Mouse (Mus musculus) olfactory bulb, adult 2 months (tissue): ENCODE results near the gene Uckl1.

ENCODE experiments used
- CTCF ChIP-seq: fragments of 200-500 bp; IDR thresholded peaks from 2 replicates; pipeline ENCODE4 v1.5.1; 2012; ENCODE audit warnings: low read depth, mild to moderate bottlenecking, low read length, moderate library complexity; ENCODE audit not compliant: insufficient read depth
- POLR2A ChIP-seq: fragments of 200-500 bp; IDR thresholded peaks from 2 replicates; pipeline ENCODE4 v1.6.1; 2012; ENCODE audit warnings: mild to moderate bottlenecking, low read depth, low read length, moderate library complexity; ENCODE audit not compliant: insufficient read depth

DNA sequence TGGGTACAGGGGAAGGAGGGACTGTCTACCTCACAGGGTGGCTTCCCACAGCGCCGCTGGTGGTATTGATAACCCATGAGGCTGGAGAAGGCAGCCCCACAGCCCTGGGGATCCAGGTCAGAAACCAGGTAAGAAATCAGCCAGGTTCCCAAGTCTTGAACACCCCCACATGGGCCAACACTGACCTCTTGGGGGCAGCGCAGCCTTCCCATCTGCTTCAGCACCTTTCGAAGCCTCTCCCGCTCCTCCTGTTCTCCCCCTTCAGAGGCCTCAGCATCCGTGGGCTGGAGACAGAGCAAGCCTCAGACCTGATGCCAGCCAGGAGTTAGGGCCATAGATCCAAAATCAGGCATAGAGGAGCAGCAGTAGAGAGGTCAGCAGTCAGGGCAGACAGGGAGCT is 3.1 kb upstream of the Uckl1 start:
- TF ChIP-seq CTCF (no peak), POLR2A (no peak)
